In the genomic region with DNA sequence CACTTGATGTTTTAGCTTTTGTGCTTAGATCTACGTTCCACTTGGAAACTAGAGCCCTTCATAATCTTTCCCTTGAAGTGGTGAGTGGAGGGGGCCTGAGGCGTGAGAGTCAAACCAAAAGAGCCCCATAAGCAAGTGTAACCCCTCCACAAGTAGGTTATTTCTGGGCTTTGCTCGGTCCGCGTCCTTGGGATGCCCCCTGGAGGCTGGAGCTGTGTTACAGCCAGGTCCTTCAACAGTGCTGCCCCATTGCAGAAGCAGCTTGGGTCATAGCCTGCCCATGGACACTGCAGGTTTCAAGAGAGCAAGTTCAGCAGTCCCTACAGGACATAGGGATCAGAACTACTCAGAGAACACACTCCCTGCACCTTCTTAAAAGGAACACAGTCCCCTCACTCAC, we compare ENCODE assay signal across 8 mouse cellular contexts. TPM values are rescaled to one million over a fixed set of nuclear protein-coding genes. Genes with fewer than 3 reads are reported as not detected.
DNase-seq lines count a peak whose midpoint lies in the region; ATAC-seq and TF ChIP-seq lines count a peak whose summit lies in the region.

No protein-coding gene starts in this region.

- H3K9me3 ChIP-seq in kidney, embryonic 14.5 days (ENCODE audit: control insufficient read depth, low read length): no peaks in the 10 kb centered on the region

- POLR2A ChIA-PET in Patski (lab: Charles Lee): interaction anchor here (0.5 kb wide), 1 partner anchor 597 kb away, joined by 4 read pairs; no protein-coding TSS in a partner anchor

- CTCF ChIA-PET in Patski (lab: Charles Lee): interaction anchor here (0.8 to 1.9 kb wide), 8 partner anchors 9 to 63 kb away, joined by 3 to 12 read pairs (median 3); a partner anchor contains a TSS

- TF ChIP-seq POLR2A in kidney, adult 2 months (IDR thresholded peaks at IDR 0.05; ENCODE audit: low read depth, low read length): no peak

- H3K4me2 ChIP-seq in kidney, embryonic 14.5 days (replicated peaks; ENCODE audit: low read depth, low read length): no peak overlapping the region

- no peaks in the 10 kb centered on the region for H3K36me3 ChIP-seq in kidney, adult 2 months (ENCODE audit: control insufficient read depth, insufficient read depth, low read length)
- H3K36me3 ChIP-seq in kidney, embryonic 14.5 days (ENCODE audit: control insufficient read depth, insufficient read depth, low read length): no peaks in the 10 kb centered on the region

- DNase-seq in kidney, adult 2 months: peak; percentile 47
- DNase-seq in Patski (ENCODE audit: low read depth, low spot score): no peak
- peak; percentile 52 for DNase-seq in embryo, embryonic 9.5 days (ENCODE audit: extremely low spot score)
- DNase-seq in heart, postnatal 36 days: peak; percentile 68 to 72
- DNase-seq in liver: peak; percentile 63
- DNase-seq in thymus, postnatal 14 days: peak; percentile 83

- H3K4me3 ChIP-seq in kidney, adult 2 months (ENCODE audit: insufficient read depth, low read depth, low read length): no peak overlapping the region
- H3K4me3 ChIP-seq in kidney, embryonic 14.5 days (ENCODE audit: low read length): no peak overlapping the region

- TF ChIP-seq CTCF in kidney, adult 2 months (conservative IDR thresholded peaks at IDR 0.05; ENCODE audit: insufficient read depth, insufficient read length, low read depth, low read length): peak; percentile 65
- peak; percentile 71 for TF ChIP-seq CTCF in Patski (IDR thresholded peaks at IDR 0.05)

- WGBS in kidney, adult 2 months: 28% methylated on average over 5 of the region's 5 CpGs
- WGBS in kidney, embryonic 14.5 days: 23% methylated on average over 5 of the region's 5 CpGs

- no peaks in the 10 kb centered on the region for H3K27me3 ChIP-seq in kidney, adult 2 months (replicated peaks; ENCODE audit: control insufficient read depth, insufficient read depth, low read length)
- no peaks in the 10 kb centered on the region for H3K27me3 ChIP-seq in kidney, embryonic 14.5 days (ENCODE audit: control insufficient read depth, insufficient read depth, low read length)
- H3K27me3 ChIP-seq in Patski: no peaks in the 10 kb centered on the region

- ATAC-seq in kidney, embryonic 14.5 days (ENCODE audit: low FRiP score, low TSS enrichment): no peak
- no peak for ATAC-seq in Patski
- peak; percentile 86 for ATAC-seq in neutrophil, adult 5-6 weeks (ENCODE audit: extremely low read depth, insufficient number of reproducible peaks, low FRiP score, poor library complexity, severe bottlenecking)

- no peak overlapping the region for H3K27ac ChIP-seq in kidney, adult 2 months (ENCODE audit: insufficient read depth, low read depth, low read length)
- no peak overlapping the region for H3K27ac ChIP-seq in kidney, embryonic 14.5 days (ENCODE audit: low read depth, low read length)

- no peak overlapping the region for H3K9ac ChIP-seq in kidney, embryonic 14.5 days (ENCODE audit: low read depth, low read length)

- intact Hi-C loops in heart, postnatal 36 days (cut with DNase I): loop anchor here (1.0 to 5.0 kb wide), 3 partner anchors 60 to 266 kb away; a partner anchor contains a TSS

- in situ Hi-C loops in Patski (cut with MboI; ENCODE audit: low pct_unique_long_range_greater_than_20kb): no loop called here

- H3K4me1 ChIP-seq in kidney, adult 2 months (ENCODE audit: control insufficient read depth, insufficient read depth, low read length): no peaks in the 10 kb centered on the region
- no peaks in the 10 kb centered on the region for H3K4me1 ChIP-seq in kidney, embryonic 14.5 days (ENCODE audit: control insufficient read depth, insufficient read depth, low read length)

RNA-seq across cellular contexts. Expression of a gene that starts 11.0 kb away (rescaled TPM):
- polyA plus RNA-seq in kidney, adult 2 months (2012; rRNA removed): 37.2 and 38.5 TPM in 2 replicates
- 72.4 and 80.5 TPM in 2 replicates for polyA plus RNA-seq in kidney, embryonic 14.5 days (2014; fragmentation: Nextera tagmentation; extraction: Ambion mirVana)
- polyA plus RNA-seq in Patski (2021): 94.5 TPM
- 10 to 100 TPM; 45.1 to 50.0 TPM for total RNA-seq in heart, postnatal 36 days (2021)
- 34.9 and 42.0 TPM in 2 replicates for total RNA-seq in neutrophil, adult 5-6 weeks (2017)

RNA-seq across cellular contexts. Expression of a gene that starts 59.0 kb away (rescaled TPM):
- polyA plus RNA-seq in kidney, adult 2 months (2012; rRNA removed): 113 and 125 TPM in 2 replicates
- 11.4 and 15.3 TPM in 2 replicates for polyA plus RNA-seq in kidney, embryonic 14.5 days (2014; fragmentation: Nextera tagmentation; extraction: Ambion mirVana)
- 98.6 TPM for polyA plus RNA-seq in Patski (2021)
- 10 to 100 TPM; 13.9 to 15.1 TPM for total RNA-seq in heart, postnatal 36 days (2021)
- total RNA-seq in neutrophil, adult 5-6 weeks (2017): 19.5 and 21.2 TPM in 2 replicates

RNA-seq across cellular contexts. Expression of a gene that starts 59.5 kb away (rescaled TPM):
- polyA plus RNA-seq in kidney, adult 2 months (2012; rRNA removed): 1.9 and 2.6 TPM in 2 replicates
- polyA plus RNA-seq in kidney, embryonic 14.5 days (2014; fragmentation: Nextera tagmentation; extraction: Ambion mirVana): 1.1 and 1.2 TPM in 2 replicates
- not detected for polyA plus RNA-seq in Patski (2021)
- total RNA-seq in heart, postnatal 36 days (2021): 10 to 100 TPM in 1 of 2 experiments, 1 to 10 TPM in 1; 6.4 to 11.0 TPM
- total RNA-seq in neutrophil, adult 5-6 weeks (2017): 10.1 and 10.8 TPM in 2 replicates
